Mouse (Mus musculus): ENCODE measurements around the gene Capn12.

DNA sequence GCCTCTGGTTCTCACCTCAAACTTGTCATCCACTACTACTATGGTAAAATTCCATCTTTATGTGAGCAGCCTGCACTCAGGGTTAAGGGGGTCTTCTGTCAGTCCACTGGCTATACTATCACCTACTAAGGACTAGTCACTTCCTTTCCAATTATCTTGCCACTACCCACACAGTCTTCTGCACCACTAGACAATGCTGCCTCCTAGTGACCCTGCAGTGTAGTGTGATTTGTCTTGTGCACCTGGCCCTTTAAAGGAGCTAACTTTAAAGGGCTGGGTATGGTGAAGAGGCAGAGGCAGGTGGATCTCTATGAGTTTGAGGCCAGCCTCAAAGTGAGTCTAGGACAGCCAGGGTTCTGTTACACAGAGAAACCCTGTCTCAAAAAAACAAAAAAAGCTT is 35.3 kb downstream of the Capn12 start:
- TF ChIP-seq CTCF (IDR thresholded peaks at IDR 0.05; ENCODE audit: control insufficient read depth, insufficient read depth, insufficient read length), result no peak
- no peak for TF ChIP-seq CEBPB (IDR thresholded peaks at IDR 0.05; ENCODE audit: low read depth)
- TF ChIP-seq MAX (IDR thresholded peaks at IDR 0.05), result no peak
- TF ChIP-seq MYOD1 (IDR thresholded peaks at IDR 0.05; ENCODE audit: control insufficient read depth, insufficient read length, low read depth), result no peak
- TF ChIP-seq FOSL1 (IDR thresholded peaks at IDR 0.05; ENCODE audit: insufficient read depth, low read length, poor library complexity, severe bottlenecking), result no peak
- TF ChIP-seq USF1 (IDR thresholded peaks at IDR 0.05; ENCODE audit: low read depth), result no peak
- no peak for TF ChIP-seq MYOG (IDR thresholded peaks at IDR 0.05; ENCODE audit: control insufficient read depth, extremely low read depth, insufficient read length)

All from C2C12 (cell line).